Mouse (Mus musculus): ENCODE results near the gene Gm36210. TPM values are rescaled to one million over a fixed set of nuclear protein-coding genes. Genes with fewer than 3 reads are reported as not detected.

Gene Gm36210
- polyA plus RNA-seq, 1 experiment from 2014 or later = 0.35 TPM

DNA sequence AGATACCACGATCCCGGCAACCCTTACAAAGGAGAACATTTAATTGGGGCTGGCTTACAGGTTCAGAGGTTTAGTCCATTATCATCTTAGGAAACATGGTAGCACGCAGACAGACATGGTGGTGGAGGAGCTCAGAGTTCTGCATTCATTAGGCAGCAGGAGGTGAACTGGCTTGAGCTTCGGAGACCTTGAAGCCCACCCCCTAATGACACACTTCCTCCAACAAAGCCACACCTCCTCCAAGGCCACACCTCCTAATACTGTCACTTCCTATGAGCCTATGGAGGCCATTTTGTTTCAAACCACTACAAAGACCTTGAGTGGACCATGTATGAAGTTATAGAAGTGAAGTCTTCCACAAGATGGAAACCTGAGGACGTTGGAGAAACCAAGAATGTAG is 5.9 kb upstream of the Gm36210 start:
- Histone ChIP-seq H3K4me3 (ENCODE audit: low read depth, low read length) (no peak overlapping the region), H3K36me3 (ENCODE audit: control insufficient read depth, insufficient read depth, low read length) (0 out of 2 replicates have a peak, but pooled peaks cover under 1% of the 10 kb centered on the region), H3K27me3 (replicated peaks; ENCODE audit: control insufficient read depth, insufficient read depth, low read length) (no peaks in the 10 kb centered on the region), H3K9ac (ENCODE audit: low read depth, low read length) (no peak overlapping the region), H3K9me3 (ENCODE audit: control insufficient read depth, low read length) (no peaks in the 10 kb centered on the region), H3K4me2 (ENCODE audit: low read depth, low read length) (no peak overlapping the region), H3K4me1 (ENCODE audit: control insufficient read depth, insufficient read depth, low read length) (peaks cover 11% of the 10 kb centered on the region), H3K27ac (replicated peaks; ENCODE audit: low read depth, low read length) (no peak overlapping the region)
- ATAC-seq (ENCODE audit: low read depth) = no peak
- DNase-seq (ENCODE audit: low spot score) = no peak
- WGBS = 66% methylated on average over 5 of the region's 5 CpGs

DNA sequence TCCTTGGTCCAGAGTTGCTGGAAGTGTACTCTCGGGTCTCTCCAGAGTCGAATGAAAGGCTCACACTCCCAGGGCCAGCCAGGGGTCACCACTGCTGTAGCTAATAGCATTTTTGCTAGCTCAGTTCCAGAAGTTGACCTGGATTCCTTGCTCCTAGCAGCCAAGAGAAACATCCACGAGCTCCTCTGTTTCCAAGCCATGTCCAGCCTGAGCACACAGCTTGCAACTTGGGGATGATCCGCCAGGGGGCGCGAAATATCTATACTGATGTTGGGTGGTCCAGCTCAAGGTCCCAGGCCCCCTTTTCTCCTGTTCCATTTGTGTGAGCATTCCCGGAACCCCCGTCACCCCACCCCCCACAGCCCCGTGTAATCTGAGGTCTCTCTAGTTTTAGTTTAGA is 5.2 kb upstream of the Gm36210 start:
- Histone ChIP-seq H3K27ac (replicated peaks; ENCODE audit: low read depth, low read length) (0 out of 2 replicates have a peak overlapping the region, but pooled peaks have one; percentile 1), H3K4me2 (ENCODE audit: low read depth, low read length) (no peak overlapping the region), H3K27me3 (replicated peaks; ENCODE audit: control insufficient read depth, insufficient read depth, low read length) (no peaks in the 10 kb centered on the region), H3K9me3 (ENCODE audit: control insufficient read depth, low read length) (no peaks in the 10 kb centered on the region), H3K9ac (ENCODE audit: low read depth, low read length) (no peak overlapping the region), H3K4me3 (ENCODE audit: low read depth, low read length) (no peak overlapping the region), H3K36me3 (ENCODE audit: control insufficient read depth, insufficient read depth, low read length) (no peaks in the 10 kb centered on the region), H3K4me1 (ENCODE audit: control insufficient read depth, insufficient read depth, low read length) (peaks cover 10% of the 10 kb centered on the region)
- ATAC-seq (ENCODE audit: low read depth) (no peak), DNase-seq (ENCODE audit: low spot score) (peak; percentile 52)
- 22% methylated on average over 9 of the region's 9 CpGs for WGBS

DNA sequence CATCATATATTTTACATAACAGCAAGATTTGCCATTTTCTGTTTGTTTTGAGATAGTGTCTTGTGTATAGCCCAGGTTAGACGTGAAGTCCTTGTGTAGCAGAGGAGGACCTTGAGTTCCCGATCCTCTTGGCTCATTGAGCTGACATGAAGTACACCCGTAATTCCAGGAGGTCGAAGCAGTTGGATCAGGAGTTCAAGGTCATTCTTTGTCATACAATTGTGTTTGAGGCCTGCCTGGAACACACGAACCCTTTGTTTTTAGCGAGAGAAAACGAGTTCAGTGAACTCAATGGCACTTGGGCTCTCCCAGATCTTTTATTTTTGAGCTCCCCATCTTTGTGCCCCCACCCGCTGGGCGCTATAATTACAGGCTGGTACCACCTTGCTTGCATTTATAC is 3.9 kb downstream of the Gm36210 start:
- Histone ChIP-seq H3K4me1 (ENCODE audit: control insufficient read depth, insufficient read depth, low read length) (no peaks in the 10 kb centered on the region), H3K4me3 (ENCODE audit: low read depth, low read length) (no peak overlapping the region), H3K4me2 (ENCODE audit: low read depth, low read length) (no peak overlapping the region), H3K9ac (ENCODE audit: low read depth, low read length) (no peak overlapping the region), H3K27me3 (replicated peaks; ENCODE audit: control insufficient read depth, insufficient read depth, low read length) (peaks cover 3% of the 10 kb centered on the region; the same call in 1 of the 2 replicates), H3K36me3 (ENCODE audit: control insufficient read depth, insufficient read depth, low read length) (no peaks in the 10 kb centered on the region), H3K27ac (replicated peaks; ENCODE audit: low read depth, low read length) (no peak overlapping the region), H3K9me3 (ENCODE audit: control insufficient read depth, low read length) (peaks cover 4% of the 10 kb centered on the region; the same call in 1 of the 2 replicates)
- no peak for ATAC-seq (ENCODE audit: low read depth)
- no peak for DNase-seq (ENCODE audit: low spot score)
- 84% methylated on average over 9 of the region's 9 CpGs for WGBS

DNA sequence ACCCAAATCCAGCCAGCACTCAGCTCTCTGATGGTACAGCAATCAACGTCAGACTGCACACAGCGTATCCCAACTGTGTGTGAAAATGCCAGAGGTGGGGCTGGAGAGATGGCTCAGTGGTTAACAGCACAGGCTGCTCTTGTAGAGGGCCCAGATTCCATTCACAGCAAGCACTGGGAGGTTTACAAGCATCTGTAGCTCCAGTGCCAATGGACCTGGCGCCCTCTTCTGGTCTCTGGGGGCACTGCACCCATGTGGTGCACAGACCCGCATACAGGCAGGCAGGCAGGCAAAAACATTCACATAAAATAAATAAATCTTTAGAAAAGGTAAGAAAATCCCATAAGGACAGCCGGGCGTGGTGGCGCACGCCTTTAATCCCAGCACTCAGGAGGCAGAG is 5.1 kb downstream of the Gm36210 start:
- H3K27me3 ChIP-seq (replicated peaks; ENCODE audit: control insufficient read depth, insufficient read depth, low read length) = peaks cover 3% of the 10 kb centered on the region; the same call in 1 of the 2 replicates
- peaks cover 4% of the 10 kb centered on the region; the same call in 1 of the 2 replicates for H3K9me3 ChIP-seq (ENCODE audit: control insufficient read depth, low read length)
- 46% methylated on average over 8 of the region's 8 CpGs for WGBS
- no peaks in the 10 kb centered on the region for H3K4me1 ChIP-seq (ENCODE audit: control insufficient read depth, insufficient read depth, low read length)
- H3K4me2 ChIP-seq (ENCODE audit: low read depth, low read length) = no peak overlapping the region
- DNase-seq (ENCODE audit: low spot score) = no peak
- no peaks in the 10 kb centered on the region for H3K36me3 ChIP-seq (ENCODE audit: control insufficient read depth, insufficient read depth, low read length)
- H3K9ac ChIP-seq (ENCODE audit: low read depth, low read length) = no peak overlapping the region
- no peak overlapping the region for H3K27ac ChIP-seq (replicated peaks; ENCODE audit: low read depth, low read length)
- no peak for ATAC-seq (ENCODE audit: low read depth)
- H3K4me3 ChIP-seq (ENCODE audit: low read depth, low read length) = no peak overlapping the region

DNA sequence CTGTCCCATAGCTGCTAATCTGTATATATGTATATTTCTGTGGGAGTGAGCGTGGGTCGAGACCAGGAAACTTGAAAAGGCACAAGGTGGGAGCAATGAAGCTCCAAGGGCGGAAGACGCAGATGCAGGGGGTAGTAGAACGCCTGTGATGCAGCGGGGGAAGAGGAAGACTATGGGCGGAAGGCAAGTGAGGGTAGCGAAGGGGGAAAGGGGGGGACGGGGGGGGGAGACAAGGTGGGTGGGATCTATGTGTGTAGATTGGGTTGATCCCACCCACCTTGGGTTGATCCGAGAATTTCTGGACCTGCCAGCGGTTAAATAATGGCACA is 5.8 kb downstream of the Gm36210 start:
- Histone ChIP-seq H3K27me3 (replicated peaks; ENCODE audit: control insufficient read depth, insufficient read depth, low read length) (peaks cover 3% of the 10 kb centered on the region; the same call in 1 of the 2 replicates), H3K4me2 (ENCODE audit: low read depth, low read length) (peak overlapping the region; percentile 54), H3K9me3 (ENCODE audit: control insufficient read depth, low read length) (peaks cover 4% of the 10 kb centered on the region; the same call in 1 of the 2 replicates), H3K9ac (ENCODE audit: low read depth, low read length) (0 out of 2 replicates have a peak overlapping the region, but pooled peaks have one; percentile 5), H3K4me3 (ENCODE audit: low read depth, low read length) (peak overlapping the region; percentile 24), H3K4me1 (ENCODE audit: control insufficient read depth, insufficient read depth, low read length) (no peaks in the 10 kb centered on the region), H3K27ac (replicated peaks; ENCODE audit: low read depth, low read length) (no peak overlapping the region), H3K36me3 (ENCODE audit: control insufficient read depth, insufficient read depth, low read length) (no peaks in the 10 kb centered on the region)
- DNase-seq (ENCODE audit: low spot score) (no peak), ATAC-seq (ENCODE audit: low read depth) (no peak)
- 29% methylated on average over 11 of the region's 11 CpGs for WGBS

DNA sequence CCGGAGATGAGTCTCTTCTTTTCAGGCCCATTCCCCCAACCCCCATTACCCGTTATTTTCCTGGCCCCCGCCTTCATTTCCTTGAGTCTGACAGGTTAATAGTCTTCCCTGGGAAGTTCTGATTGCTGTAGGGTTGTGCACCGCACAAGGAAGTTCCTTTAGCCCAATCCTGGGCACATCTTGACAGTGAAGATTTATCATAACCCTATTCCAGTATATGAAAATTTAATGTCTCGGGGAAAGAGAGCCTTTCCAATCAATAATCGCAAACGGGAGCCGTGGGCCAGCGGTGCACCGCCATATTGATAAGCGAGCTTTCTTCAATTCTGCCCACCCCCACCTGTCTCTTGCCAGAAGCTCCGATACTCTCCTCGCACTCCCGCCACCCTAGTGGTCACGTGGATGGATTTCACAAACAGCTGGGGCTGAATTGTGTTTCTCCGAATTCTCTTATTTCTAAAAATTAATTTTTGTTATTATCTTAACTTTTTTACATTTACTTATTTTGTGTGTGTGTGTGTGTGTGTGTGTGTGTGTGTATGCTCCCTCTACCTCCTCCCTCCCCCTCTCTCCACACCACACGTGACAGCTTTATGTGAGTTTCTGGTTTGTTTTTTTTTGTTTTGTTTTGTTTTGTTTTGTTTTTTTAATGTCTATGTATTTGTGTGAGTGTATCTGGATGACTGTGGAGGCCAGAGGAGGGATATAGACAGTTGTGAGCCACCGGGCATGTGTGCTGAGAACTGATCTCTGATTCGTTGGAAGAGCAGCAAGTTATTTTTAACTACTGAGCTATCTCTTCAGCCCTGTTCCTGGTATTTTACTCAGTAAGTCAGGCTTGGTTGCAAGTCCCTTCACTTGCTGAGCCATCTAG is 6.4 kb downstream of the Gm36210 start:
- Histone ChIP-seq H3K4me3 (ENCODE audit: low read depth, low read length) (peak overlapping the region; percentile 24), H3K9me3 (ENCODE audit: control insufficient read depth, low read length) (peaks cover 4% of the 10 kb centered on the region; the same call in 1 of the 2 replicates), H3K4me2 (ENCODE audit: low read depth, low read length) (peak overlapping the region; percentile 54), H3K36me3 (ENCODE audit: control insufficient read depth, insufficient read depth, low read length) (no peaks in the 10 kb centered on the region), H3K9ac (ENCODE audit: low read depth, low read length) (peak overlapping the region; percentile 11), H3K4me1 (ENCODE audit: control insufficient read depth, insufficient read depth, low read length) (no peaks in the 10 kb centered on the region), H3K27me3 (replicated peaks; ENCODE audit: control insufficient read depth, insufficient read depth, low read length) (peaks cover 3% of the 10 kb centered on the region; the same call in 1 of the 2 replicates), H3K27ac (replicated peaks; ENCODE audit: low read depth, low read length) (no peak overlapping the region)
- ATAC-seq (ENCODE audit: low read depth) = no peak; the same call in 1 of the 2 replicates
- WGBS = 5% methylated on average over 19 of the region's 19 CpGs
- DNase-seq (ENCODE audit: low spot score) = peak; percentile 55

DNA sequence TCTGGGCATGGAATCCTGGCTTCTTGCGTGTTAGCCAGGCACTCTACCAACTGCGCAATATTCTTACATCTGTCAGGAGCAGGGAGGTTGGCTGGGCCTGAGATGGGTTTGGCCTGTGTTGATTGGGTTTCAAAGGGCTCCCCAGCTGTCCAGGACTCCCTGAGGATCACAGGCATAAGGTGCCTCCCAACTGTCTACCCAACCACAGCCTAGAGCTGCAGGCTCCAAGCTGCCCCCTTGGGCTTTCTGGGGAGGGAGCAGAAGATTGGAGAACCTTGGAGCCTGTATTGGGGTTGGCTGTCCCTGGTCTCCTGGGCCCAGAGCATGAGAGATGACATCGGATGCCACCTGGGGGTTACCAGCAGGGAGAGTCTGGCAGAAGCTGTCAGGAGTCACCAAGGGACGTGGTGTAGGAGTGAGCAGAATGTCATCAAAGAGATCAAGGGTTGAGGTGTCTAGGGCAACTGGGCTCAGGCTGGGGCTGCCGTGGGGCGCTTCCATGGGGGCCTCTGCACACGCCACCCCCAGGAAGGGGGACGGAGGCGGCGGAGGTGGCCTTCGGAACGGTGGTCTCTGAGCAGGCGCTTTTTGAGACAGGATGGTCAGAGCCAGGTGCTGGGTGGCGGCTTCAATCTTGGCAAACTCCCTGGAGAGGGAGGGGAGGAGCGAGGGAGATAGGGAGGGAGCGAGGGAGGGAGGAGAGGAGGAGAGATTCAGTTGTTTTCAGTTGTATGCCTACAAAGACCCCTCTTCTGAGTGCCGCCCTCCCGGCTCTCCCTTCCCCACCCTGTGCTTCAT is 7.3 kb downstream of the Gm36210 start:
- no peaks in the 10 kb centered on the region for H3K36me3 ChIP-seq (ENCODE audit: control insufficient read depth, insufficient read depth, low read length)
- peak overlapping the region; percentile 54 for H3K4me2 ChIP-seq (ENCODE audit: low read depth, low read length)
- H3K27ac ChIP-seq (replicated peaks; ENCODE audit: low read depth, low read length) = no peak overlapping the region
- DNase-seq (ENCODE audit: low spot score) (peak; percentile 32), ATAC-seq (ENCODE audit: low read depth) (peak; percentile 83)
- H3K9me3 ChIP-seq (ENCODE audit: control insufficient read depth, low read length) = peaks cover 4% of the 10 kb centered on the region; the same call in 1 of the 2 replicates
- peaks cover 3% of the 10 kb centered on the region; the same call in 1 of the 2 replicates for H3K27me3 ChIP-seq (replicated peaks; ENCODE audit: control insufficient read depth, insufficient read depth, low read length)
- peak overlapping the region; percentile 11 for H3K9ac ChIP-seq (ENCODE audit: low read depth, low read length)
- 14% methylated on average over 18 of the region's 18 CpGs for WGBS
- H3K4me3 ChIP-seq (ENCODE audit: low read depth, low read length) = peak overlapping the region; percentile 24
- no peaks in the 10 kb centered on the region for H3K4me1 ChIP-seq (ENCODE audit: control insufficient read depth, insufficient read depth, low read length)

DNA sequence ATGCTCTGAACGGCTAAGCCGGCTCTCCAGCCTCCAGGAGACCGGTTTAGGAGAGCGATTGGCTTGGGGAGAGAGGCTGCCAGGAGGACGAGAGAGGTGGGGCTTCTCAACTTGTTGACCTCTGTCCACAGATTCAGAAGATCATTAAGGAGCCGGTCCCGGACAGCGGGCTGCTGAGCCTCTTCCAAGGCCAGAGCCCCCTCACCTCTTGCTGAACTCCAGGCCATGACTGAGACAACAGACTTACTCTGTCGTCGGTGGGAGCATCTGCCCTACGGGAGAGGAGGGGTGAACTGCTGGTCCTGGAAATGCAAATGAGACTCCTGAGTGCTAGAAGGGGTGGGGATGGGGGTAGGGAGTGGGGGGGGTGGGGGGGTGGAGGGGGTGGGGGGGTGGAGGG is 11.1 kb downstream of the Gm36210 start:
- DNase-seq (ENCODE audit: low spot score) (no peak), ATAC-seq (ENCODE audit: low read depth) (no peak)
- no peaks in the 10 kb centered on the region for H3K4me1 ChIP-seq (ENCODE audit: control insufficient read depth, insufficient read depth, low read length)
- H3K27me3 ChIP-seq (replicated peaks; ENCODE audit: control insufficient read depth, insufficient read depth, low read length) = peaks cover 3% of the 10 kb centered on the region; the same call in 1 of the 2 replicates
- H3K9me3 ChIP-seq (ENCODE audit: control insufficient read depth, low read length) = no peaks in the 10 kb centered on the region
- no peak overlapping the region for H3K4me3 ChIP-seq (ENCODE audit: low read depth, low read length)
- WGBS = 55% methylated on average over 9 of the region's 11 CpGs
- H3K9ac ChIP-seq (ENCODE audit: low read depth, low read length) = no peak overlapping the region
- H3K4me2 ChIP-seq (ENCODE audit: low read depth, low read length) = no peak overlapping the region
- no peak overlapping the region for H3K27ac ChIP-seq (replicated peaks; ENCODE audit: low read depth, low read length)
- H3K36me3 ChIP-seq (ENCODE audit: control insufficient read depth, insufficient read depth, low read length) = no peaks in the 10 kb centered on the region

Measured in embryonic facial prominence, embryonic 14.5 days (tissue).